Mouse (Mus musculus): ENCODE data around the gene Cdr2l.

- TF ChIP-seq CTCF (IDR thresholded peaks at IDR 0.05; ENCODE audit: low read depth) (no peak), EP300 (IDR thresholded peaks at IDR 0.05; ENCODE audit: low read depth) (no peak)
These were observed 36.7 kb upstream of the Cdr2l start for GRCm38 (mm10) chr11:115344967-115345366.
